Mouse (Mus musculus): ENCODE measurements at regions not wholly inside any gene's neighbourhood (a gene's known extent, or its start where the extent isn't known, plus 50 kb on each side); places are given as distances from the start of the nearest gene placed in this dataset.

DNA sequence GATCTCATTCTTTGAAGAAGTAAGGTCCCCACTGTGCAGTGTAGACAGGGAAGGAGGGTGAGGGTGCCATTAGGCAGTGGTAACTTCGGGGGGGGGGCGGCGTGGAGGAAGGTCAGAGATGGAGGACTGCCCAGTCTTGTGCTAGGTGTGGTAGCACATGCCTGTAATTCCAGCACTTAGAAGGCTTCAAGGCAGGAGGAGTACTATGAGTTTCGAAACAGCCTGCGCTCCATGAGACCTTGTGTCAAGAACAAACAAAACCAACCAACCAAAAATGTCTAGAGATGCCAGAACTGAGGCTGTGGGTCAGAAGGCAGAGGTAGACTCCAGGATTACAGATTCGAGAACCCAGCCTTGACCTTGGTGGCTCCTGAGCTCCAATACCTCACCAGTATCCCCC lies 130.8 kb downstream of the Pja1 start:
- TF ChIP-seq CTCF (IDR thresholded peaks at IDR 0.05; ENCODE audit: low read depth) (no peak), EP300 (IDR thresholded peaks at IDR 0.05; ENCODE audit: low read depth) (no peak)
